Mouse (Mus musculus): ENCODE results near the gene Stard8. TPM values are rescaled to one million over a fixed set of nuclear protein-coding genes. Genes with fewer than 3 reads are reported as not detected.
A peak's percentile ranks its signal among the peaks of the same experiment; 100 is the strongest.

Stard8 gene
- polyA plus RNA-seq, 1 experiment = 2.4 TPM

- TF ChIP-seq FLI1 (IDR thresholded peaks at IDR 0.05; ENCODE audit: low read length) (no peak), GATA1 (IDR thresholded peaks at IDR 0.05; ENCODE audit: borderline replicate concordance, low read length) (no peak)
Measured at GRCm38 (mm10) chrX:99012486-99012885, 9.4 kb downstream of the Stard8 start.

GRCm38 (mm10) chrX:99015705-99016104 is 12.7 kb downstream of the Stard8 start:
- H3K27me3 ChIP-seq (replicated peaks) = peaks cover 44% of the 10 kb centered on the region
- no peaks in the 10 kb centered on the region for H3K9me3 ChIP-seq
- peaks cover 30% of the 10 kb centered on the region for H3K4me1 ChIP-seq
- no peak overlapping the region for H3K4me3 ChIP-seq (replicated peaks)
- TF ChIP-seq FLI1 (IDR thresholded peaks at IDR 0.05; ENCODE audit: low read length) = no peak
- TF ChIP-seq GATA1 (IDR thresholded peaks at IDR 0.05; ENCODE audit: borderline replicate concordance, low read length) = no peak
- no peaks in the 10 kb centered on the region for H3K36me3 ChIP-seq (replicated peaks; ENCODE audit: low read length)

More at GRCm38 (mm10) chrX:99012486-99012885, 9.4 kb downstream of the Stard8 start:
- Histone ChIP-seq H3K9me3 (no peaks in the 10 kb centered on the region), H3K36me3 (replicated peaks; ENCODE audit: low read length) (no peaks in the 10 kb centered on the region), H3K4me1 (peaks cover 12% of the 10 kb centered on the region), H3K4me3 (replicated peaks) (no peak overlapping the region), H3K27me3 (replicated peaks) (peaks cover 46% of the 10 kb centered on the region)

DNA sequence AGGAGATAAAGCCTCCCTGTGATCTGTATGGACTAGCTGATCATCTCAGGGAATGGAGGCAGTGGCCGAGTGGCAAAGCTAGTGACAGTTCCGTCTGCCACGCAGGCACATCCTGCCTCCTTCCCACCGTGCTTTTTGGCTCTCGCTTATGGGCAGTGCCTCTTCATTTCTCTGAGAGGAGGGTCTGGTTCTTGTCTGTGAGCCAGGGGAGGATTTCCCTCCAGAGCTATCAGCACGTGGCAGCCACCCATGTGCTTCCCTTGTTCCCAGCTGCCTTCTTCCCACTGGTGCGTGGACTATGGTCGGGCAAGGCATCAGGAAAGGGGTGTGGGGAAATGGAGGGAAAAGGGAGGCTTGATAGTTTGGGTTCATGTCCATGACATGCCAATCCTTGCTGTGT is 13.9 kb downstream of the Stard8 start:
- H3K27me3 ChIP-seq (replicated peaks) = peaks cover 42% of the 10 kb centered on the region
- no peaks in the 10 kb centered on the region for H3K36me3 ChIP-seq (replicated peaks; ENCODE audit: low read length)
- no peak overlapping the region for H3K4me3 ChIP-seq (replicated peaks)
- no peaks in the 10 kb centered on the region for H3K9me3 ChIP-seq
- H3K4me1 ChIP-seq = peaks cover 37% of the 10 kb centered on the region
- TF ChIP-seq GATA1 (IDR thresholded peaks at IDR 0.05; ENCODE audit: borderline replicate concordance, low read length) (no peak), FLI1 (IDR thresholded peaks at IDR 0.05; ENCODE audit: low read length) (no peak)

DNA sequence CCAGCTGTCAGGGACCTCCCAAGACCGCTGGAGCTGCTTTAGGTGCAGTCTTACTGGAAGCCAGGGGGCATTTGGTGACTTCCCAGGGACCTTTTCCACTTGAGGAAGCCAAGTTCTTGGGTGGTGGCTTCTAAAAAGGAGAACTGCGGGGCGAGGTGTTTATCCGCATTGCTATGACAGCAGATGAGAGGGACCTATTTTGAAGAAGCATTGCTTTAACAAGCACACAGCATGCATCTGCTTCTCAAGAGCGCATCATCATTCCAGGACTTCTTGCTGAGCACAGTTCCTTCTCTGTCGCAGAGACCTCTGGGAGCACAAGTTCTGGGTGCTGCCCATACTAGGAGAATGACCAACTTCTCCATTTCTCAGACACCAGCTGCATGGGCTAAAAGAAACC is 14.8 kb downstream of the Stard8 start:
- no peaks in the 10 kb centered on the region for H3K9me3 ChIP-seq
- no peaks in the 10 kb centered on the region for H3K36me3 ChIP-seq (replicated peaks; ENCODE audit: low read length)
- peaks cover 41% of the 10 kb centered on the region for H3K4me1 ChIP-seq

DNA sequence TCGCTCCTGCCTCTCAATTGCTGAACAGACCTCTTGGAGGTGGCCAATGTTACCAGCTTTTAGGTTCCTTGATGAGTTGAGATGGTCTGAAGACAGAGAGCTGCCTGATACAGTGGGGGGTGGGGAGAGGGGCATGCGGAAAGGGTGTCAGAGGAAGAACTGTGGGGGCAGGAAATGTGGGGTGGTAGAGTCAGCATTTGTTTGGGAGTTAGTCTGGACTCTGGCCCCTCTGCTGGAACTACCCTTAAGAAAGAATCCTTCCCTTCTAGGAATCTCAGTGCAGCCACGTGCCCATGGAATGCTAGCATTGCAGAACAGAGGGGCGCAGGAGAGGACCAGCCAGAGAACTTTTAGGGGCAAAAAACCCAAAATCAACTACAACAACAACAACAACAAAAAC is 16.3 kb downstream of the Stard8 start:
- Histone ChIP-seq H3K9me3 (no peaks in the 10 kb centered on the region), H3K36me3 (replicated peaks; ENCODE audit: low read length) (no peaks in the 10 kb centered on the region), H3K4me3 (replicated peaks) (no peak overlapping the region), H3K27me3 (replicated peaks) (peaks cover 34% of the 10 kb centered on the region), H3K4me1 (peaks cover 52% of the 10 kb centered on the region)
- TF ChIP-seq GATA1 (IDR thresholded peaks at IDR 0.05; ENCODE audit: borderline replicate concordance, low read length) (no peak), FLI1 (IDR thresholded peaks at IDR 0.05; ENCODE audit: low read length) (no peak)

More for the DNA sequence above, 14.8 kb downstream of the Stard8 start:
- no peak for TF ChIP-seq FLI1 (IDR thresholded peaks at IDR 0.05; ENCODE audit: low read length)
- no peak for TF ChIP-seq GATA1 (IDR thresholded peaks at IDR 0.05; ENCODE audit: borderline replicate concordance, low read length)
- no peak overlapping the region for H3K4me3 ChIP-seq (replicated peaks)
- H3K27me3 ChIP-seq (replicated peaks) = peaks cover 35% of the 10 kb centered on the region

DNA sequence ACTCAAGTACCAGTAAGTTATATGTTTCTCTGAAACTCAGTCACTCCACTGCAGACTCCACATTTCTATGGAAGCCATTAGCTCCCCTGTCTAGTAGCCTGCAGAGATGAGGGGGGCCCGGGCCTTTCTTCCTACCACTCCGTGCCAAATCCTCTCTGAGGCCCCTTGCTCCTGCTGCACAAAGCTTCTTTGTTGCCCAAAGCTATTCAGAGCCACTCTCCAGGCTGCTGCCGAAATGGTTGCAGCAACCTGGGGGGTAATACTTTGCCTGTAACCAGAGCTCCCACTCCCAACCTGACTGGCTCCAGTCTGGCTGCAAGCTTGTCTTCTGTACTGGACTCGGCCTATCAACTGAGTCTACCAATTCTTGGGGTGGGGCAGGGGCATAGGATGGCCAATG is 17.2 kb downstream of the Stard8 start:
- Histone ChIP-seq H3K4me1 (peaks cover 52% of the 10 kb centered on the region), H3K36me3 (replicated peaks; ENCODE audit: low read length) (no peaks in the 10 kb centered on the region), H3K27me3 (replicated peaks) (peaks cover 31% of the 10 kb centered on the region), H3K9me3 (no peaks in the 10 kb centered on the region), H3K4me3 (replicated peaks) (no peak overlapping the region)
- TF ChIP-seq GATA1 (IDR thresholded peaks at IDR 0.05; ENCODE audit: borderline replicate concordance, low read length) (no peak), FLI1 (IDR thresholded peaks at IDR 0.05; ENCODE audit: low read length) (no peak)

DNA sequence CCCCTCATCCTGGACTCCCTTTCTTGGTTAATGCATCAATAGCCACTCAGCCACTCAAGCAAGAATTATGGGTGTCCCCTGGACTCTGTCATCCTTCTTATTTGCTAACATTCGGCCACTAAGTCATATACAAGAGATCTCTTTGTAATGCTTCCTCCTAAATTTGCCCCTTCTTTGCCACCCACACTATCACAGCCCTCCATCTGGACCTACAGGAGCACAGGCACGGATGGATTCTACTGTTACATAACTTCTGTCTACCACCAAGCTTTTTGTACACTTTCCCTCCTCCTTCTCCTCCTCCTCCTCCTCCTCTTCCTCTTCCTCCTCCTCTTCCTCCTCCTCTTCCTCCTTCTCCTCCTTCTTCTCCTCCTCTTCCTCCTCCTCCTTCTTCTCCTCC is 18.5 kb downstream of the Stard8 start:
- no peaks in the 10 kb centered on the region for H3K9me3 ChIP-seq
- H3K4me3 ChIP-seq (replicated peaks) = no peak overlapping the region
- no peak for TF ChIP-seq GATA1 (IDR thresholded peaks at IDR 0.05; ENCODE audit: borderline replicate concordance, low read length)
- TF ChIP-seq FLI1 (IDR thresholded peaks at IDR 0.05; ENCODE audit: low read length) = no peak

DNA sequence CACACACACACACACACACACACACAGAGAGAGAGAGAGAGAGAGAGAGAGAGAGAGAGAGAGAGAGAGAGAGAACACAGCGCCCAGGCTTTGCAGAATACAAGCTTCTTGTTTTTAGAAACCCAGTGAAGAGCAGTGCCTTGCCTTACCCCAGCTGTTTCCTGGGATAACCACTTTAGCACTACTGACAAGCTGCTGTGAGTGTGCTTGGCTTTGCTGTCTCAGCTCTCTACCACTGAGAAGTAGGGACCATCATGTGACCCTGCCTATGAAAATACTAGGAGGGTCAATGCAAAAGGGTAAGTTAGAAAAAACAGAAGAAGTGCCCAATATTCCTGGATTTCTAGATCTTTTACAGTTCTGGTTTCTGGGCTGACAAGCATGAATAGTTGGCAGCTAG is 20.9 kb downstream of the Stard8 start:
- Histone ChIP-seq H3K9me3 (no peaks in the 10 kb centered on the region), H3K36me3 (replicated peaks; ENCODE audit: low read length) (no peaks in the 10 kb centered on the region), H3K27me3 (replicated peaks) (peaks cover 41% of the 10 kb centered on the region), H3K4me1 (peaks cover 34% of the 10 kb centered on the region), H3K4me3 (replicated peaks) (no peak overlapping the region)
- TF ChIP-seq FLI1 (IDR thresholded peaks at IDR 0.05; ENCODE audit: low read length) = no peak
- no peak for TF ChIP-seq GATA1 (IDR thresholded peaks at IDR 0.05; ENCODE audit: borderline replicate concordance, low read length)

More for the DNA sequence above, 18.5 kb downstream of the Stard8 start:
- H3K27me3 ChIP-seq (replicated peaks) = peaks cover 41% of the 10 kb centered on the region
- peaks cover 54% of the 10 kb centered on the region for H3K4me1 ChIP-seq
- H3K36me3 ChIP-seq (replicated peaks; ENCODE audit: low read length) = no peaks in the 10 kb centered on the region

GRCm38 (mm10) chrX:99035407-99035806 is 32.4 kb downstream of the Stard8 start:
- H3K9me3 ChIP-seq = no peaks in the 10 kb centered on the region
- no peaks in the 10 kb centered on the region for H3K36me3 ChIP-seq (replicated peaks; ENCODE audit: low read length)
- peaks cover 14% of the 10 kb centered on the region for H3K4me1 ChIP-seq
- H3K27me3 ChIP-seq (replicated peaks) = peaks cover 33% of the 10 kb centered on the region
- no peak overlapping the region for H3K4me3 ChIP-seq (replicated peaks)
- TF ChIP-seq GATA1 (IDR thresholded peaks at IDR 0.05; ENCODE audit: borderline replicate concordance, low read length) = no peak
- TF ChIP-seq FLI1 (IDR thresholded peaks at IDR 0.05; ENCODE audit: low read length) = no peak

DNA sequence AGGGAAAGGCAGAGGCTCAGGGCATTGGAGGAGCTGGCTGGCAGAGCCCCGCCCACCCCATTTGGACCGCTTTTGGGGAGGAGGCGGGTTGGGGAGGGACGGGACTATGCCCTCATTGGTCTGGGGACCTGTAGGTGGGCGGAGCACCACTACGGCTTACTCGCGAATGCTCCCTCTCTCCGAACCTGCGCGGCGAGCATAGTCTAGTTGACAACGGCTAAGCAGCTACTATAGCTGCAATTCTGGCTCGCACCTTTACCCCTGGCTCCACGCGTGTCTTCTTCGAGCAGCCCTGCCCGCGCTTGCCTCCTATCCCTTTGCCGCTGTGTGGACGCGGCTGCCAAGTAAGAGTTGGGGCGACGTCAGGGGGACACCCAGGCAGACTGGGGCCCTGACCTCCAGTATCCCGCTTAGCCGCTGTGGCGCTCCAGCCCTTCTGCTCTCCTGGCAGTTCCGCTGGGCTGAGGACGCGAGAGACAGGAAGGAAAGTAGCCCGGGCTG is 39.5 kb downstream of the Stard8 start:
- peaks cover 40% of the 10 kb centered on the region for H3K4me1 ChIP-seq
- peak overlapping the region; percentile 93 for H3K4me3 ChIP-seq (replicated peaks)
- peaks cover 40% of the 10 kb centered on the region for H3K27me3 ChIP-seq (replicated peaks)
- H3K9me3 ChIP-seq = no peaks in the 10 kb centered on the region
- TF ChIP-seq FLI1 (IDR thresholded peaks at IDR 0.05; ENCODE audit: low read length) (no peak), GATA1 (IDR thresholded peaks at IDR 0.05; ENCODE audit: borderline replicate concordance, low read length) (no peak)
- H3K36me3 ChIP-seq (replicated peaks; ENCODE audit: low read length) = no peaks in the 10 kb centered on the region

DNA sequence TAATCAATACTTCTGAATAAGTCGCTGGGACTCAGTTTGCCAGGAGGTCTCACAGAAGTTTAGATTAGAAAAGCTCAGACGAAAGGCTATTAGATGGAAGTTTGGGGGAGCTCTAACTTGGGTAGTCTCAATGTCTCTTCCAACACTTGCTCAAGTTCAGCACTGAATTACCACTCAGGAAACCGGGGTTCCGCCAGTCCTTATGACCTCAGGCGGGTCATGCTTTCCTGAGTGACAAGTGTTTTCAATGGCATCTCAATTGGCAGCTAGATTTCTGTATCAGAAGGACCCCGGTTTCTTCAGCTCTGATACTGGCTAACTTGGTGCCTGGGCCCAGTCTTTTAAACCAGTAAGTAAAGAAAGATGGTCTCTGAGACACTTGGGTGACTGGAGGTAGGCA is 40.2 kb downstream of the Stard8 start:
- Histone ChIP-seq H3K36me3 (replicated peaks; ENCODE audit: low read length) (no peaks in the 10 kb centered on the region), H3K9me3 (no peaks in the 10 kb centered on the region), H3K4me1 (peaks cover 48% of the 10 kb centered on the region), H3K4me3 (replicated peaks) (peak overlapping the region; percentile 93), H3K27me3 (replicated peaks) (peaks cover 37% of the 10 kb centered on the region)
- no peak for TF ChIP-seq GATA1 (IDR thresholded peaks at IDR 0.05; ENCODE audit: borderline replicate concordance, low read length)
- TF ChIP-seq FLI1 (IDR thresholded peaks at IDR 0.05; ENCODE audit: low read length) = no peak

Data from megakaryocyte, embryonic 14.5 days (primary cell).